Mouse (Mus musculus) megakaryocyte, embryonic 14.5 days (primary cell): ENCODE results near the gene Traf3ip2. TPM values are rescaled to one million over a fixed set of nuclear protein-coding genes. Genes with fewer than 3 reads are reported as not detected.

Experiments used
- H3K27me3 ChIP-seq: replicated peaks from 2 replicates; pipeline ENCODE3; 2012; ENCODE audit warnings: inconsistent platforms
- H3K36me3 ChIP-seq: replicated peaks from 2 replicates; pipeline ENCODE3; 2012; ENCODE audit warnings: low read length, inconsistent platforms, mixed read lengths
- H3K4me1 ChIP-seq: 2 replicates; pipeline ENCODE4 v1.6.1; 2012; ENCODE audit warnings: inconsistent platforms
- H3K4me3 ChIP-seq: replicated peaks from 2 replicates; pipeline ENCODE3; 2012; ENCODE audit warnings: moderate library complexity, mild to moderate bottlenecking, inconsistent platforms
- H3K9me3 ChIP-seq: 2 replicates; pipeline ENCODE4 v1.6.1; 2012; ENCODE audit warnings: inconsistent platforms
- FLI1 ChIP-seq: IDR thresholded peaks from 2 replicates; pipeline ENCODE4 v1.6.1; 2012; ENCODE audit warnings: low read length, inconsistent platforms, mixed read lengths
- GATA1 ChIP-seq: IDR thresholded peaks from 3 replicates; pipeline ENCODE4 v1.6.1; 2012; ENCODE audit warnings: mixed read lengths, low read length, inconsistent platforms, borderline replicate concordance
- polyA plus RNA-seq: library from polyadenylated mRNA; stranded (reverse); fragments of >175 nt; gene quantifications from 2 replicates; pipeline ENCODE4 v1.2.3, GENCODE M21; 2012; ENCODE audit warnings: low replicate concordance; ENCODE audit not compliant: insufficient read depth

Gene Traf3ip2
- polyA plus RNA-seq, 1 experiment, result 1.2 TPM

DNA sequence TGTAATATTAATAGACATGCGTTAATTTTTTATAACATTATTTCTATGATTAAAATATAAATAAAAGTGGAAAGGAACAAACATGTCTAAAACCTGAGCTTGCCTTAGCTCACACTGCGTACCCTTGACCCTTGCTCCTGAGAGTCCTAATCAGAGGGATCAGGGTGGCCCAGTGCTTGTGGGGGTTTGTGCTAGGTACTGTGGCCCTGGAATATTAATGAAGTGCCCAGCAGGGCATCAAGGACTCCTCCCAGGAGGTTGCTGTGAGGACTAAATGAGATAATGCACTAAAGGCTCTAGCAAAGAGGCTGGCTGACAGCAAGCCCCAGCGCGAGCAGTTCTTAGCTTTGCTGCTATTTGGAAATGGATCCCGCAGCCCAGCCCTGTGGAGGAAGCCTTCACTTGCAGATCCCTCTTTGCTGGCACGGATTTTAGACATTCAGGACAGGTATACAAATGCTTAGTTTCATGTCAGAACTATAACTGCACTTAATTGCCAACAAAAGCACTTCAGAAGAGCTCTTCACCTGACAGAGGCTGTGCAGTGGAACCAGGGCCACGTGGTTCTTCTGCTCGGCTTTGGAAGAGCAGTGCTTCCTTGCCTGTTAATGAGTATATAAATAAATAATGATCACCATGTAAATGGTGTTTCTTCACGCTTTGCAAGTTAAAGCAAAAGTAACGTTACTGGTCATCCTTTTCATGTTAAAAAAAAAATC, 16.2 kb downstream of the Traf3ip2 start:
- H3K4me3 ChIP-seq, result no peak overlapping the region
- peaks cover 12% of the 10 kb centered on the region for H3K4me1 ChIP-seq
- H3K9me3 ChIP-seq, result no peaks in the 10 kb centered on the region
- no peak for TF ChIP-seq FLI1
- TF ChIP-seq GATA1, result no peak
- no peaks in the 10 kb centered on the region for H3K36me3 ChIP-seq
- H3K27me3 ChIP-seq, result peaks cover 7% of the 10 kb centered on the region

DNA sequence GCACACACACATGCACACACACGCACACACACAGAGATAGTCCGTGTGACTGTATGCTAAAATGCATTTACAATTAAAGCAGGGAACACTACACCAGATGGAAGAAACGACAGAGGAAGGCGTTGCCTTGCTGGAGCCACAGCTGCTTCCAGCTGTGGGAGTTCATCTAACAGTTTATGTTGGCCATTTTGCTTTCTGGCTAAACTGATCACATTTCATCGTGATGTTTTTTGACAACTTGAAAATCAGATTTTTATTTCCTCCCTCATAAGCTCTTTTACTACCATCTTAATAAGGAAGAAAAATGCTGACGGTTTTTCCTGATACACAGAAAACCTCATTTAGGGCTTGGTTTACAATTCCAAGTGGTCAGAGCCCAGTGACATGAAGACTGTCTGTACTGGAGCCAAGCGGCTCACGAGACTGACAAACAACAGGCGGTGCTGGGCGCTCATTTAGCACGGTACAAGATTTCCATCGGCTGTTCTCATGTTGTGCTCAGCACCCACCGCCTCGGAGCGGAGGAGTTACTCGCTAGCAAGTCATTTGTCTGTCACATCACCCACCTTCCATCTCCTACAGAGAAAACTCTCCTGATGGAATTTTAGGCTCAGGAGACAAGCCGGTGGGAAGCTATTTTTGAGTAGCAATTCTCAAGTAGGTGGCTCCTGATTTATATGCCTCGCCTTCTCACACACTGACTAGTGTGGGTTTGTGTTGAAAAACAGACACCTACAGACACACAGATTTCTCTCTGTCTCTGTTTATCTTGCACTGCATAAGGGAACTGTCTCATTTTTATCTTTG, 17.2 kb downstream of the Traf3ip2 start:
- no peak overlapping the region for H3K4me3 ChIP-seq
- no peaks in the 10 kb centered on the region for H3K36me3 ChIP-seq
- H3K4me1 ChIP-seq, result peaks cover 12% of the 10 kb centered on the region
- no peaks in the 10 kb centered on the region for H3K9me3 ChIP-seq
- H3K27me3 ChIP-seq, result peaks cover 5% of the 10 kb centered on the region
- no peak for TF ChIP-seq FLI1
- TF ChIP-seq GATA1, result no peak

DNA sequence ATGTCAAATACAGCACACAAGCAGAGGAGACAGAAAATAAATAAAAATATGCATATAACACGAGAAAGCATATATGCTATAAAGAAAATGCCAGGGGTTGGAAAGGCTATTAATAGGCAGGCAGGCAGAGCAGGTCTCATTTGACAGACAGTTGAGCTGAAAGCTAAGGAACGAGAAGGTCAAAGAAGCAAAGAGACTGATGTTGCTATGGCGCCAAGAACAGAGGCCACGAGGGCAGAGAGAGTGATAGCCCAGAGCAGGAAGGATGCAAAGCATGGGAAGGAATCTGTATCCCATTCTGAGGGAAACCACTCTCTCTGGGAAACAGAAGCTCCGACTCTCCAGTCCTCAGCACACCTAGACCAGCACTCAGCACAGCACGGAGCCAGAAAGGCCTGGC, 18.1 kb downstream of the Traf3ip2 start:
- Histone ChIP-seq H3K4me1 (peaks cover 3% of the 10 kb centered on the region), H3K4me3 (no peak overlapping the region), H3K36me3 (no peaks in the 10 kb centered on the region), H3K27me3 (peaks cover 3% of the 10 kb centered on the region), H3K9me3 (no peaks in the 10 kb centered on the region)
- no peak for TF ChIP-seq GATA1
- no peak for TF ChIP-seq FLI1

DNA sequence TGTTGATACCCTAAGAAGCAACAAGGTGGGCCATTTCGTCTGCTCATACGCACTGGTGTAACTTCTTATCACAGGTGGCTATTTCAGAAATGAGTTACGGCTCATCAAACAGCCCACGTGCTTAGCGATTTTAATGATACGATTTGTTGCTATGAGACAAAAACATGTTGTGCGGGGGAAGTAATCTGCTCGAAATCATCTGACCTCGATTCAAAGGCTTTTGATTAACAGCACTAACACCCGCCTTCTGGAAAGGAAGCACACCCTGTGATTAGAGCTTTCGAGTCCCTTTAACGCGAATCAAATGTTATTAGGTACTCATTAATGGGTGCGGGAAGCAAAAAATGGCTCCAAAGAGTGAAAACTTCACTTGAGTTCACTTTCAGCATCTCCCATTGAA, 18.9 kb downstream of the Traf3ip2 start:
- Histone ChIP-seq H3K27me3 (no peaks in the 10 kb centered on the region), H3K36me3 (no peaks in the 10 kb centered on the region), H3K4me3 (no peak overlapping the region), H3K9me3 (no peaks in the 10 kb centered on the region), H3K4me1 (no peaks in the 10 kb centered on the region)
- TF ChIP-seq FLI1 (no peak), GATA1 (no peak)

DNA sequence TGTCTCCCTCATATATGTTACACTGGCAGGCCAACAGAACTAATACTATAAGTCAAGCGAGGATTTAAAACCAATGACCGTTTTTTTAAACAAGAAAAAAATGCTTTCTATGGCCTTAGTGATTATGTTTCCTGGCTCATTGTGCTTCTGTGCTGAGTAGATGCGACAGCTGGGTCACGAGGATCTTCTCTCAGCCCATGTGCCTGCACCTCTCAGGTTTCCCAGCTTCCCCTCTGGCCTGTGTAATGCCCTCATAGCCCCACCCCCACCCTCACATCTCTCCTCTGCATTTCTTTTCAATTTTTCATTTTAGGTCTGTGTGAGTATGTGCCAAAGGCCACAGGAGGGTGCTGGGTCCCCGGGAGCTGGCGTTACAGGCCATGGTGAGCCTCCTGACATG, 20.6 kb downstream of the Traf3ip2 start:
- H3K27me3 ChIP-seq, result no peaks in the 10 kb centered on the region
- no peak overlapping the region for H3K4me3 ChIP-seq
- no peaks in the 10 kb centered on the region for H3K9me3 ChIP-seq
- TF ChIP-seq FLI1, result no peak
- no peak for TF ChIP-seq GATA1
- H3K4me1 ChIP-seq, result no peaks in the 10 kb centered on the region
- H3K36me3 ChIP-seq, result no peaks in the 10 kb centered on the region

GRCm38 (mm10) chr10:39634423-39635101, 21.8 kb downstream of the Traf3ip2 start:
- Histone ChIP-seq H3K4me3 (no peak overlapping the region), H3K9me3 (no peaks in the 10 kb centered on the region), H3K36me3 (no peaks in the 10 kb centered on the region), H3K27me3 (no peaks in the 10 kb centered on the region), H3K4me1 (no peaks in the 10 kb centered on the region)
- TF ChIP-seq FLI1, result no peak
- no peak for TF ChIP-seq GATA1

DNA sequence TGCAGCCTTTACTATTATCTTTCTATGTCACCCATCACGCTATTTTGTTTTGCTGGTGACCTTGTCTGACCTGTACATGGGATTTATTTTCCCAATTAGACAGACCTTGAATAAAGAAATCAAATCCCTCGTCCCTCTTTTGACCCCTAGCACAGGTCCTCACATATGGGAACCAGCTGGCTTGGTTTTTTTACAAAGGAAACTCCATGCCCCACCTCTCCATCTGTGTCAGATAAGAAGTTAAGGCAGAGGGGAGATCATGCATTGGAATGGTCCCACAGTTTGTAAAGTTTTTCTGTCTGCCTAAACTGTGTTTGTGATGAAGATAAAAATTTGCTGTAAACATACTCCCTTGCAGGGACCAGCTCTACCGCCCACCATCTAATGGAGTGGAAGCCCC, 26.1 kb downstream of the Traf3ip2 start:
- Histone ChIP-seq H3K4me1 (no peaks in the 10 kb centered on the region), H3K9me3 (no peaks in the 10 kb centered on the region), H3K36me3 (no peaks in the 10 kb centered on the region), H3K4me3 (no peak overlapping the region), H3K27me3 (no peaks in the 10 kb centered on the region)
- no peak for TF ChIP-seq GATA1
- TF ChIP-seq FLI1, result no peak

- Histone ChIP-seq H3K9me3 (no peaks in the 10 kb centered on the region), H3K27me3 (no peaks in the 10 kb centered on the region), H3K4me3 (no peak overlapping the region), H3K4me1 (no peaks in the 10 kb centered on the region), H3K36me3 (no peaks in the 10 kb centered on the region)
- TF ChIP-seq GATA1 (no peak), FLI1 (no peak)
Observed at GRCm38 (mm10) chr10:39639783-39640182, 27.0 kb downstream of the Traf3ip2 start.

DNA sequence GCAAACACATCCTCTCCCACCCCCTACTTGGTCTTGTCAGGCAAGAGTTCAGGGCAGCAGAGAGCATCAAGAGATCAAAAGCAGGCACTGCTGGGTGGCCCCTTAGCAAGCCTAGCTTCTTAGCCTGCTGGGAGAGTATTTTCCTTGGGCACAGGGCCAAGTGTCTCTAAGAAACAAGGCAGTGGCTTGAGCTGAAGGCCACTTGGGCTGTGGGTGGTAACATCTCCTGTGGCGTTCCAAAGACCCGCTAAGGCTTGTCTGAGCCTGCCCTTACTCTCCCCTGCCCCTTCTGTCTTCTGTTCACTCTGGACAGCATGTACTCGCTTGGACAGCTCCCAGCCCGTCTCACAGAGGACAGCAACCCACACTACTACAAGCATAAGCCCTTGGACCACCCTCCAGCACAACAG, 28.1 kb downstream of the Traf3ip2 start:
- H3K4me1 ChIP-seq, result peaks cover 2% of the 10 kb centered on the region
- H3K9me3 ChIP-seq, result no peaks in the 10 kb centered on the region
- H3K36me3 ChIP-seq, result no peaks in the 10 kb centered on the region
- H3K4me3 ChIP-seq, result no peak overlapping the region
- no peak for TF ChIP-seq GATA1
- TF ChIP-seq FLI1, result no peak
- no peaks in the 10 kb centered on the region for H3K27me3 ChIP-seq
